Mouse (Mus musculus) C2C12 (cell line): ENCODE measurements at regions not wholly inside any gene's neighbourhood (a gene's known extent, or its start where the extent isn't known, plus 50 kb on each side); places are given as distances from the start of the nearest gene placed in this dataset.

Source experiments
- CTCF ChIP-seq: IDR thresholded peaks from one replicate; pipeline ENCODE4 v1.5.1; 2011; ENCODE audit not compliant: control insufficient read depth, insufficient read depth, insufficient read length
- MAX ChIP-seq: IDR thresholded peaks from one replicate; pipeline ENCODE4 v1.6.1; 2011; ENCODE audit warnings: mild to moderate bottlenecking, control low read depth
- MYOD1 ChIP-seq: IDR thresholded peaks from one replicate; pipeline ENCODE4 v1.6.1; 2011; ENCODE audit warnings: low read depth; ENCODE audit not compliant: control insufficient read depth, insufficient read length
- MYOG ChIP-seq: IDR thresholded peaks from one replicate; pipeline ENCODE4 v1.6.1; 2011; ENCODE audit not compliant: control insufficient read depth, insufficient read length; ENCODE audit errors: extremely low read depth
- USF1 ChIP-seq: IDR thresholded peaks from one replicate; pipeline ENCODE4 v1.6.1; 2011; ENCODE audit warnings: low read depth, mild to moderate bottlenecking, control low read depth, moderate library complexity

GRCm38 (mm10) chr5:102366481-102366880, 114.7 kb upstream of the Arhgap24 start:
- TF ChIP-seq CTCF (no peak), USF1 (no peak), MYOD1 (no peak), MAX (no peak), MYOG (no peak)
